Mouse (Mus musculus) cerebellum, adult 2 months (tissue): ENCODE data around the gene Pbx3.

ENCODE experiments used
- CTCF ChIP-seq: fragments of 200-500 bp; IDR thresholded peaks from 2 replicates; pipeline ENCODE4 v1.5.1; 2011; ENCODE audit warnings: low read depth, mild to moderate bottlenecking, control low read depth, low read length, moderate library complexity, borderline replicate concordance; ENCODE audit not compliant: insufficient read depth
- POLR2A ChIP-seq: fragments of 200-500 bp; IDR thresholded peaks from 2 replicates; pipeline ENCODE4 v1.6.1; 2011; ENCODE audit warnings: low read length, control low read depth, borderline replicate concordance; ENCODE audit not compliant: insufficient read depth

DNA sequence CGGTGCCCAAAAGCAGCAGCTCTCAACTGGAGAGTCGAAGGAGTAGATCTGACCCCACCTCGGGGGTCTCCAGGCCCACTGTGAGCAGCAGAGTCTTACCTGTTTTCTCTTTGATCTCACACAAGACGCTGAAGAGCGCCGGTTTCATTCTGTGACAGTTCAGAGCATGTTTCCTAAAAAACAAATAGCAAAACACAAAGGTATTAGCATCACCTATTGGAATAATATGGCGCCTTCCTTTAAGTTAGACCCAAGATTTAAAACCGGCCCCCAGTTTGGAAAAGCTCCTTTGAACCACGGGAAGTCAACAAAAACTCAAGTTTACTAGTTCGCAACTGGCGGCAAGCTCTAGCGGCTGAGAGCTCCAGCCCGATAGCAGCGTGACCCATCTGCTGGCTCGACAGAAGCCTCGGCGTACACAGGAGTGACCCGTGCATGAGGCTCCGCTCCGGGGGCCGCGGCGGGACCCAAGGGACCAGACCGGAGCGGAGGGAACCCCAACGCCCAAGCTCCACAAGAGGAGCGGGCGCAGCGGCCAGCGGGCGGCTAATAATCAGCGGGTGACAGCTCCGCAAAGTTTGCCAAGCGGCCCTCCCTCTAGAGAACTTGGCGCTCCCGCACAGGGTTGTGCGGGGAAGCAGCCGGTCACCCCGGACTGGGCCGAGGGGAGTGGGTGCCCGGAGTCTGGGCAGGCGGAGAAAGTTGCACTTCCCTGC lies 2.1 kb downstream of the Pbx3 start:
- no peak for TF ChIP-seq POLR2A
- no peak for TF ChIP-seq CTCF
